Mouse (Mus musculus) heart, adult 18-20 months (tissue): Measurements from ENCODE around the gene Gtf3c6. TPM values are rescaled to one million over a fixed set of nuclear protein-coding genes. Genes with fewer than 3 reads are reported as not detected.

Experiments used
- DNase-seq, 2 experiments: peaks; one replicate each; pipeline ENCODE4 v3.0.0; 2021 to 2022; ENCODE audit warnings: mixed read lengths in 1 of 2
- total RNA-seq, 2 experiments: library from RNA; stranded (reverse); gene quantifications; 2 replicates each; pipeline ENCODE4 v1.2.3; 2021

Gene Gtf3c6
- total RNA-seq, 2 experiments from 2014 or later, result 19.9 to 28.8 TPM

DNA sequence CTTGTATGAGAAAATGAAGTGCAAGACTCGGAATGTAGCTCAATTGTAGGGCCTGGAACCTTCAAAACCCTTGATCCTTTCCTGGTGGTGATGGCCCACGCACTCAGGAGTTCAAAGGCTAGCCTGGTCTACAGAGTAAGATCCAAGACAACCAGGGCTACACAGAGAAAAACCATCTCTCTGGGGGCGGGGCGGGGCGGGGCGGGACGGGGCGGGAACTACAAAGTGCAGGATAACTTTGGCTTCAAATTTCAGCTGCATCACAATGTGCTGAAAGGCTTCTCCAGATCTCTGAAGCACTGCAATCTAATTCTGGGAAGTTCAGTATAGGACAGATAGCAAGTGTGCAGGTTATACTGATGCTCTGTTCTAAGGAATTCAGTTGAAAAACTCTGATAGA lies 1.6 kb upstream of the Gtf3c6 start:
- DNase-seq, result no peak

DNA sequence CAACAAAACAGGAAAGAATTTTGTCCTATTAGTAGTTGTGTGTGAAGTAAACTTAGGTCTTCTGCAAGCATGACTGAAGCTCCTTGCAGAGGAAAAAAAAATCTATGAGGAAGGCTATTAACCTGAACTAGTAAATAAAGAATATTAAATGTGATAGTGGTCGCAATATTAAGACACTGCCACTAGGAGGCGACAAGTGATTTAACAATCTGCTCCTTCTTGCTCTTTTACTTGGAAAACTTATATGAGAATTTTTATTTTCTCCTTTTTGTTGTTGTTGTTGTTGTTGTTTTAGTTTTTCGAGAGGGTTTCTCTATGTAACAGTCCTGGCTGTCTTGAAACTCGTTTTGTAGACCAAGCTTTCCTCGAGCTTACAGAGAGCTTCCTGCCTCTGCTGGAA lies 1.1 kb upstream of the Gtf3c6 start:
- peak; percentile 62 to 75 for DNase-seq

DNA sequence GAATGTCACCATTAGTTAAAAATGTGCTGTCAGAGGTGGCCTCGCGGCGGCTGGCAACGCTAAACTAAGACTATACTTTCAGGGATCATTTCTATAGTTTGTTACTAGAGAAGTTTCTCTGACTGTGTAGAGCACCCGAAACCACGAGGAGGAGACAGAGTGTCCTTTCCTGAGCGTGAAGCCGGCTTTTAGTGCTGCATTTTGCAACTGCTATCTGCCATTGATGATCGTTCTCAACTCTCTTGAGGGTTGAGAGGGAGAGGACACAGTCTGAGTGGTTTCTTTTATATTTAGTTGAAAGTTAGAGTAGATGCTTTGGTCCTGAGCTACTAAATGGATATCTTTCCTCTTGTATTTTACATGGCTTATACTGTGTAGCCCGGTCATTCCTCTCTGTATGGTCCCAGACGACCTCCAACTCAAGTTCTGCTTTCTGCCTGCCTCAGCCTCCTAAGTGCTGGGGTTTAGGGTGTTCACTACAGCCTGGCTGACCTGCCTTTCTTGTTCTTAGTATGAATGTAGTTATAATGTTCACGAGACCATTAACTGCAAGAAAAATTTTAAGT lies 576 bp upstream of the Gtf3c6 start:
- peak; percentile 68 to 77 for DNase-seq

DNA sequence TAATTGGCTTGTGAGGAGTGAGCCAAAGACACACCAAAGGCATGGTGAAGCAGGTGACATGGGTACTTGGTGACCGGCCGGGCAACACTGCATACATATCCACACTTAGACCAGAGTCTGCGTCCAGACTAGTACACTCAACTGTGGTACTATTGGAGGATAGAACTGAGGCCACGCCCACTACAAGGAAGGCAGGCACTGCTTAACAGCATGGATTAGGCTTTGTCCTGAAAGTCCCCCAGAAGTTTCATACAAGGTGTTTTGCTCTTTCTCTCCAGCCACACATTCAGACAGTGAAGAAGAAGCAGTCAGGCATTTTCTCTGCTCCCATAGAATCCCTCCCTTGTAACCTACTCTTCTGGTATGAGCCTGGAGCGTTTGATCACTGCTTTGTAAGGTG lies 1.2 kb downstream of the Gtf3c6 start:
- peak; percentile 58 to 60 for DNase-seq

DNA sequence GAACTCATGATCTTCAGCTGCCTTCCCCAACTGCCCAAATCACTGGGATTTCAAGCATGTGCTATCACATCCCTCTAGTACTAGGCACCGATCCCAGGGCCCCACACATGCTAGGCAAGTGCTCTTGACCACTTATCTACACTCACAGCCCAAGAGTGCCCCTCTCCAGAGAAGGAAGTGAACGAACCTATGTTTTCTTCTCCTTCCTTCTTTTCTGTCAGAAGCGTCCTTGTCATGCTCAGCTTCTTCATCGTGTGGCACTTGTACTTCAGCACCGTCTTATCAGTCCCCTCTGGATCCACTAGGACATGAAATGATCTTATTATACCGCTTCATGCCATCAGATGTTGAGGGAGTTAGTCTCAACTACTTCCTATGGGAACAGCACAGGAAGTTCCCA lies 6.9 kb downstream of the Gtf3c6 start:
- DNase-seq, result no peak

DNA sequence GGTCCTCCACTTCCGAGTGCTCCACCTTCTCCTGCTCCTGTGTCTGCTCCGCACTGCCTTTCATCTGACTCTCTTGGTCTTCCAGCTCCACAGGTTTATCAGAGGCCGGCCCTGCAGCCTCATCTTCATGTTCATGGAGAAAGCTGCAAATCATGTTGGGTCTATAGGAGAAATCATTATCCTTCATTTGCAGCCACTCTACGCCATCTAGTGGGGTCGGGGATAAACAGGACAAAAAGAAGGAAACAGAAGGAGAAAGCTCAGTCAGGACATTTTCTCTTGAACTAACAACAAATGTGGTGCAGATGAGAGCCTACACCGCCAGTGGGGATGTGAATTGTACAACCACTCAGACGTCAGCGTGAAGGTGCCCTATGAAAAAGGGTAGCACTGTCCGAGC lies 8.3 kb downstream of the Gtf3c6 start:
- no peak for DNase-seq

DNA sequence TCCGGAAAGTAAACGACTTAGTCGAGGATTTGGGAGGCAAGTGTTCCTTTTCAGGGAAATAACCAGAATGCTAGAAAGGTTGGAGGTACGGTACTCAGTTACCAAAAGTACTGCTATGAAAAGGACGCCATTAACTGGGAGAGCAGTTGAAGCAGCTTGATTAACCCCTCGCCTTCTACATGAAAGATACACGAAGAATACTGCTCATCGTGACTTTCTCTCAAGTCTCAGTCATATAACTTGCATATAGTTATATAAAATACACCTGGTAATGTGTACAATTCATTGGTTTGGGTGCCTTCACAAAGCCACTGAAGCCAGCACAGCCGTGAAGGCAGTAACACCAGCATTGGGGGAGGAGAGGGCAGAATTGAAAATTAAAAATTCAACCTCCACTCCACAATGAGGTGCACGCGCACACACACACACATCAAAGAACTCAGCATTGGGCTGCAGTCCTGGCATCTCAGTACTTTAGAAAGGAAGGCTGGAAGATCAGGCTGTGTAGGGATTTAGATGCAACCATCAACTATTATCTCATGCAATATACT lies 10.7 kb downstream of the Gtf3c6 start:
- DNase-seq, result no peak

DNA sequence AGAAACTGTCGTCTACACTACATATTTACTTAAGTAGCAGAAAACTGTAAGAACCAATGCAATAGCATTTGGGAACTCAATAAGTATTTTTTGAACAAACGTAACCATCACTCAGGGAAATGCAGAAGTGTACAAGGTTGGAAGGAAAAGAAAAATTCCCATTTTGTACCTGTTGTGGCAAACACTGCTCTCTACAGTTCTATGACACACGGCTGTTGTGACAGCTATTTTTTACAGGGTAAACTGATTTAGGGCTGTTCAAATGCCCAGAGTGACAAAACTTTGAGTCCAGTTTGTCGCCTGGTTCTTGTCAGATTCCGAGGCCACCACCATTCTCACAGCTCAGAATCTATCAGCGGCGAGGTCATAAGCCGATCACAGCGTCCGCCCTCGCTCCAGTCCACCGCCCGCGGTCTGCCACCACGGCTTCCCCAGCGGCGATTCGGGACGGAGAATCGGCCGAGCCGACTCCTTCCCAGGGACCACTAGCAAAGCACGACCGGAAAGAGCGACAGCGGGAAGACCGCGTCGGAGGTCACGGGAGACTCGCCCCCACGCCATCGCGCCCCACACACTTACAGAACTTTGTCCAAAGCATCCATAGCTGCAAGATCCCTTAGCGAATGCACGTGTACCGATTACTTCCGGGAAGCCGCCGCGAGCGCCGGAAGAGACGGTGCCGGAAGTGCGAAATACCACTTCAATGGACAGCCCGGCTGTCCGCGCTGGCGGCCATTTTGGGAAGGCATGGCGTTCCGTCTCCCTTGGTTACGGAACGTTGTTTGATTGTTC lies 11.3 kb downstream of the Gtf3c6 start, which contains the start of gene Rpf2:
TSS of gene Rpf2 (minus strand) at position 663 of the 792 bp plus-strand sequence.
- peak; percentile 86 to 89 for DNase-seq

DNA sequence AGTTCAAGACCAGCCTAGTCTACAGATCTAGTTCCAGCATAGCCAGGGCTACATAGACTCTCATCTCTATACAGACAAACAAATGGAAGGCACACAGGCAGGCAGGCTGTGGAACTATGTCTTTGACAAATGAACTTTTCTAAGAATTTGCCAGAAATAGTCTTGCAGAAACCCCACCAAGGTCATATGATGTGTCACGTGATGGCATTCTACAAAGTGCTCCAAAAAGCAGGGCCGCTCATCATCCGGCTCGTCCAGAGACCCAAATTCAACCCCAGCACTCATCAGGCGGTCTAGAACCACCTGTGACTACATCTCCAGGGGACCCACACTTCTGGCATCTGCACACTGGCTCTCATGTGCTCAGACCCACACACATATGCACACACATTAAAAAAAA lies 20.1 kb downstream of the Gtf3c6 start:
- no peak for DNase-seq

DNA sequence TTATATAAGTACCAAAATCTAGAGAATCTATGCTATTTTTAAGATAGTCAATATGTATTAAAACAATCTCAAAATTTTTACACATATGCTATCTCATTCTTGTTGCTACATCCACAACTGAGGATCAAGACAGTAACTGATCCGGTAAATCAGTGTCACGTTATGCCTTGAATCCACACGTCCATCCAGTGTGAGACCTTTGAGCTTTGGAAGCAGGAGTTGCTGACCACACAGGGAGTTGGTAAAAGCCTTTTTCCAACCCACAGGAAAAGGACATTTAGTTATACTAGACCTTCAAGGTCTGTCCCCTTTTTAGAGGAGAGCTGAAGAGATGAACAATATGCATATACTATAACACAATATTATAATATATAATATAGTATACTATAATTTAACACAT lies 24.7 kb downstream of the Gtf3c6 start:
- no peak for DNase-seq

DNA sequence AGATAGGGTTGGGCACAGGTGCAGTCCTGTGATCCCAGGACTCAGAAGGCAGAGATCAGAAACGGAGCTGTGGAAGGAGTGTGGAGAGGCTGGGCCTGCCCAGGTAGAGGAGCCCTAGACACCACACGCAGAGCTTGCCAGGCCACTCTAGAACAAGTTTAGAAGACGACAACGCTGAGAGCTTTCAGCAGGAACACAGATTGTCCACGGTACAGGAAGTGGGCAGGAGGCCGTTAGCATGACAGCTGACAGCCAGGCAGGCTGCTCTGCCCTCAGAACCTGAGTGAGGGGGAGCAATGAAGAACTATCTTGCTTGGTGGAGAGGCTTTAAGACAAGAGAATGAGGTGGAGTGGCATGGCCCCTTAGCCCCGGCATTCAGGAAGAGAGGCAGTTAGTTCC lies 25.5 kb downstream of the Gtf3c6 start:
- no peak for DNase-seq

DNA sequence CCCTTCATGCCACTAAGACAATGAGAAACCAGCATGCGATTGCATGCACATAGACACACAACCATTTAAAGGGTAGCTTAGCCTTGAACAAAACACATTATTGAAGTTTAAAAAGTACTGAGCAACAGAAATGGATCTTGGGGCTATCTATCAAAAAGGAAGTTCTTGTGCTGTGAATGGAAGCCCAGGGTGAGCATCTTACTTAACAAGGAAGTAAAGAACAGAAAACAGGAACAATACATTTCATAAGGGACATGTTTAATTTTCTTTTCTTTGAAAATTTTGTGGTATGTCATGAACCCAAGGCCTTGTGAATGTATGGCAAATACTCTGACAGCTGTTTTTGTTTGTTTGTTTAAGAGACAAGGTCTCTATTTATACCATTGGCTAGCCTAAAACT lies 28.2 kb downstream of the Gtf3c6 start:
- no peak for DNase-seq

DNA sequence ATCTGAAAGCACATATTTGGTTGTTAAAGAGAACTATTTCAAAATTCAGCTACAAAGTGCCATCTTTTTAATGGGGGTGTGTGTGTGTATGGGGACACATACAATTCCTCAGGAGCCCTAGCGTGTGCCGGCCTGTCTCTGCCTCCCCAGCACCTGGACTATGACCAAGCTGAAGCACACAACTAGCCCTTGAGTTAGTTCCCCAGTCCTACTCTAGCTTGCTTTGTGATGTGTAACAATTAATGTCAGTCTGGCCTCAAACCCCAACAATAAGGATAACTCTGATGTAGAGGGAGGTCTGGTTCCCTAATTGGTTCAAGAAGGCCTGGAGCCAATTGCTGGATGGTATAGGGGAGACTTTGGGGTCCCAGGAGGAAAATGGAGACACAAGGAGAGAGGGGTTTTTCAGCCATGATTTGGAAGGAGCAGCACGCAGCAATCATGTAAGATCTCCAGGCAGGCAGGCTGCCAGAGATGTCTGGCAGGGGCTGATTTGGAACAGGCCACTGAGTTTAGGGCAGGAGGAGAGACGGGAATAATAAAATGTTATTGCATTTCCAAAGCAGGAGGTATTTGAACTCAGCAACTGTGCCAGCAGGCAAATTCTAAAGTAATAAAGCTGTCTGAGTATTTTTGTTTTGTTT lies 30.1 kb downstream of the Gtf3c6 start:
- DNase-seq, result no peak

DNA sequence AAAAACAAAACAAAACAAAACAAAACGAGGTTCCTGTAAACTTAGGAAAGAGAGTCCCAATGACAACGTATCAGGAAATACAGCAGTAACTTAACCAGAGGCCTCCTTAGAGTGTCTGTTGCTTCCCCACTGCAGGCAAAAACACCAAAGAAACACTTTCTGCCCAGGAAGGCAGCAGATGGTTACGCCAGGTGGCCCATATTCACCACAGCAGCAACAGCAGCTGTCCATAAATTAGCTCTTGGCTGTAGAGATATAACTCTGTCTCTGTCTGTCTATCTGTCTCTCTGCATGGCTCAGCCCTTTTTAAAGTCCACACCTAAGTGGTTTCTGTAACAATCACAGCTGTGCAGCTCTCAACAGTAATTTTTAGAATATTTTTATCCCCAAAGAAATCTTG lies 39.0 kb downstream of the Gtf3c6 start:
- no peak for DNase-seq

DNA sequence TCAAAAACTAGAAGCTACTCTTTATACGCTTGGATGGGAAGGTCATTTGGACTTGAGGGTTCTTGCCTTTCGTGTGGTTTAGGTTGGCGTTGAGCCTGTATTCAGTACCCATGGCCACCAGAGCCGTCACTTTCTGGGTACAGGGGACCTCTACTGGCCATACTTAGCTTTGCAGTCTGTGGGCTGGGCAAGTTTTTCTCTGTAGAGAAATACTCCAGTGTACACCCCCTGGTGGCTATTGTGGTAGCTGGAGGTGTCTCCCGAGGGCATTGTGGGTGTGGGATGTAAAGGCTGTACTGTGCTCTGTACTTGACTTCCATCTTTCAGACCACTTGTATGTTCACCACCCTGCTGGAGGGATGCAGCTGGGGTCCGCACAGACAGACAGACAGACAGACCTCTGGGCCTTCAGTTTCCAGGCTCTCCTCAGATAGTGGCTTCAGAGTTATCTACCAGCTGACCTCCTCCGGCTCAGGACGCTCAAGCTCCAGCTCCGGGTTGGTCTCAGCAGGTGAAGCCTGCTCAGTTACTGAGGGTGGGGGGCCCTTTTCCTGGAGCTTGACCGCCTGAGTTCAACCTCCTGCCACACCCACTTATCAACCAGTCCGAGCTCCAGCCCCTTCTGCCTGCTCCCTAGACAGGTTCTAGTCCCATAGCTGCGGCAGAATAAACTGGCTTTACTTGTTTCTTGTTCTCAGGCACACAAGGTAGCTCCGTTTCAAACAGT lies 45.3 kb downstream of the Gtf3c6 start:
- DNase-seq, result peak; percentile 91 to 95

Other genes starting within 250 kb of the Gtf3c6 start
- gene Mfsd4b1, start 232.8 kb downstream of the Gtf3c6 start, total RNA-seq, result 1 to 10 TPM; 1.9 to 2.9 TPM
- 10 to 100 TPM; 18.8 to 21.7 TPM for gene Slc16a10, start 115.8 kb downstream of the Gtf3c6 start, total RNA-seq
- gene Rpf2, start 11.1 kb downstream of the Gtf3c6 start, total RNA-seq, result 10 to 100 TPM; 13.3 to 14.7 TPM
- 100 to 1,000 TPM in 1 of 2 experiments, 10 to 100 TPM in 1; 97.9 to 132 TPM for gene Amd1, start 44.1 kb upstream of the Gtf3c6 start, total RNA-seq
- gene Cdk19, start 81.5 kb upstream of the Gtf3c6 start, total RNA-seq, result 10 to 100 TPM in 1 of 2 experiments, 1 to 10 TPM in 1; 9.1 to 13.0 TPM